Mouse (Mus musculus) megakaryocyte-erythroid progenitor cell, adult 5-6 weeks (primary cell): ENCODE results near the gene Zc3hav1. TPM values are rescaled to one million over a fixed set of nuclear protein-coding genes. Genes with fewer than 3 reads are reported as not detected.

Experiments
- ATAC-seq: replicated peaks from 2 replicates; pipeline ENCODE4 v1.8.0; 2016; ENCODE audit warnings: mild to moderate bottlenecking, inconsistent platforms; ENCODE audit not compliant: severe bottlenecking, poor library complexity, low FRiP score, low TSS enrichment
- total RNA-seq, 2 experiments: library from RNA; stranded (forward) in 1 of 2; stranded (reverse) in 1 of 2; fragments of 200-1000, 215-1000 nt in 1 of 2; fragments of >200 nt in 1 of 2; fragmentation: Nextera tagmentation in 1 of 2; gene quantifications; 2 replicates each; pipeline ENCODE4 v1.2.3; 2014 to 2017

Gene Zc3hav1
- total RNA-seq, 2 experiments from 2014 or later, result 64.0 to 71.4 TPM

GRCm38 (mm10) chr6:38354723-38355353, 435 bp upstream of the Zc3hav1 start:
- no peak for ATAC-seq

DNA sequence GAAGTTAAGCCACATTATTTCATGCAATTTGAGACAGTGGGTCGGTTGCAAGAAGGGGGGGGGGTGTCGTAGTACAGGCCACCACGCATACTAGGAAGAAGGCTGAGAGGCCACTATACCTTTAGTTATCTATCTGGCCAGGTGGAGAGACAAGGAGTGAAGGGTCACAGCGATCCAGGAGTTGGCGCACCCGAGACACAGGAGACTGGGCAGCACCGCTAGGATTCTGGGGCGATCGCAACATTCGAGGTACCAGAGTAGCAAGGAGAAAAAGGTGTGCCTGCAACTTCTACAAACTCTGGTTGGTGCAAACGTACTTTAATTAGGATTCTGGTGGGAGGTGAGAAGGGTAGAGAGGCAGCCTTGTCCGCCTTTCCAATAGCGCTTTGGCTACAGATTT, 1.2 kb downstream of the Zc3hav1 start:
- no peak for ATAC-seq

DNA sequence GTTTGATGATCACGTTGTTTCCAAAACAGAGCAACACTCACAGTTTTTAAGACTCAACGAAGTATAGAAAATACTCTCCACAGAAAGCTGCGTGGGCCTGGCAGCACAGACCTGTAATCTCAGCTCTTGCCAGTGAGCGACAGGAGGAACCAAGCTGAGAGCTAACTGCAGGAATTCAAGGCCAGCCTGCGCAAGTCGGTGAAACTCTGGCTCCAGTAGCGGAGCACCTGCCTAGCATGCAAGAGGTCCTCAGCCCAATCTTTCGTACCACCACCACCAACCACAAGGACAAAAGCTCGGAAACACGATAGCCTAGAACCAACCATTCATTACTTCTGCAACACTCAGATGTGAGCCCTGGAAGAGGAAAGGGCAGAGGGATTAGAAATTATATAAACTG, 2.0 kb downstream of the Zc3hav1 start:
- ATAC-seq, result no peak; the same call in 1 of the 2 replicates

DNA sequence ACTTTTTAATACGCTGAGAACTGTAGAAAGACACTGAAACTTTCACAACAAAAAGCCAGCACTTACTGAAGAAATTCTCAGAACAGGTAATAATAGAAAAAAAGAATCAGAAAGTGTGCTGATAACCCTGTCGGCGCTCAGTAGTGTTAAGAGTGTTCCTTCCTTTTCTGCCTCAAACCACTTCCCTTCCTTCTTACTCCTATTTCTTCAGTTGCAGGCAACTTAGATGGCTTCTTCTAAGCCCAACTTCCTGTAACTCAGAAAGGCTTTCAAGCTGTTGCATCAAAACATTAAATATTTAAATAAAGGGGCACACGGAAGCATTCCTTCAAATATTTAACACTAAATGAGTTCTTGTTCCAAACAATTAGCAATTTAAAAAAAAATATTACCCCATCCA, 2.5 kb downstream of the Zc3hav1 start:
- no peak for ATAC-seq

DNA sequence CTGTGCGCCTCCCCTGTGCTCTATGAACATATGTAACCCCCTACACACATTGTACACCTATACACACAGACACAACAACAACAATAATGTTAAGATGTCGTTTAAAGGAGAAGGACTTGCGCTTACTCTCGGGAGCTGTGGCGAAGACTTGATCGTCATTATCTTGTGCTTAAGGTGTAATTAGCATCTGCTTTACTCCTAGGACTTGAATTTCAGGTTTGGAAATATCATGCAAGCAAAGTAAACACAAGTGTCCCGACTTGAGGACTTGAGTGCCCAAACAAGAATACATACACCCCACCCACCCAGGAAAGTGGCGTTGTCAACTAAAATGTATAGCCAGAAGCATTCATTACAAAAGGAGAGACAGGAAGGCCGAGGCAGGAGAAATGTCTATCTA, 4.6 kb downstream of the Zc3hav1 start:
- ATAC-seq, result no peak

DNA sequence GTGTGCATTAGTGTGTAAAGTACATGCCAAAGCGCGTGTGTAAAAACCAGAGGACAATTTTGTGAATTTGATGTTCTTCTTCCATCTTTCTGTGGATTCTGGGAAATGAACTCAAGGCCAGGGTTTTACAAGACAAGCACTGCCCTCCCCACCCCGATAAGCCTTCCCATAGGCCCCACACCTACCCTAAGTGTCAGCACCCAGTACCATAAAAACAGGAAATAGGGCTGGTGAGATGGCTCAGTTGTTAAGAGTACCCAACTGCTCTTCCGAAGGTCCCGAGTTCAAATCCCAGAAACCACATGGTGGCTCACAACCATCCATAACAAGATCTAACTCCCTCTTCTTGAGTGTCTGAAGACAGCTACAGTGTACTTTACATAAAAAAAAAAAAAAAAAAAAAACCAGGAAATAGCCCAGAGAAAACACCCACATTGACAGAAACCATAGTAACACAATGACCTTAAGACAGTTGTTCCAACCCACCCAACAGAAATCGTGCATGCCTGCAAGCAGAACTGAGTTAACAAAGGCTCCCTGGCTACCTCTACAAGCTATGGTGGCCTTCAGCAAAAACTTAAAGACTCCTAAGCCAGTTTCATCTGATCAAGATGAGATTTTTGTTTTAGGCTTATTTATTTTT, 5.5 kb downstream of the Zc3hav1 start:
- ATAC-seq, result no peak

DNA sequence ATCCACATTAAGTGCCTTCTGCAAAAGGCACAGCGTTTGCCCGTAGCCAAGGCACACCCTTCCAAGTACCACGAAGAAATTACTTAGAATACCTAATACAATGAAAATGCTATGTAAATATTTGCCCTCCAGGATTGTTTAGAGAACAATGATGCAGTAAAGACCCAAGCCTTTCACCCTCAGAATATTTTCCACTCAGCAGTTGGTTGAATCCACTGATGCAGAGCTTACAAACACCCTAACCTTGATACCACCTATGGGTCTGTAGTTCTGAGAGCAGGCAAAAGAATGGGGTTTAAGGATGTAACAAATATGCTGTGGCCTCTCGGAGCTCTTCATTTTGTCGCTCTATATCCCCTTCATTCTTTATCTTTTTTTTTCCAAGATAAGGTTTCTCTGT, 6.5 kb downstream of the Zc3hav1 start:
- ATAC-seq, result no peak

- peak; percentile 72 for ATAC-seq
Measured at GRCm38 (mm10) chr6:38345796-38346195, 8.6 kb downstream of the Zc3hav1 start.

- ATAC-seq, result no peak
Measured at GRCm38 (mm10) chr6:38344006-38344670, 10.3 kb downstream of the Zc3hav1 start.

DNA sequence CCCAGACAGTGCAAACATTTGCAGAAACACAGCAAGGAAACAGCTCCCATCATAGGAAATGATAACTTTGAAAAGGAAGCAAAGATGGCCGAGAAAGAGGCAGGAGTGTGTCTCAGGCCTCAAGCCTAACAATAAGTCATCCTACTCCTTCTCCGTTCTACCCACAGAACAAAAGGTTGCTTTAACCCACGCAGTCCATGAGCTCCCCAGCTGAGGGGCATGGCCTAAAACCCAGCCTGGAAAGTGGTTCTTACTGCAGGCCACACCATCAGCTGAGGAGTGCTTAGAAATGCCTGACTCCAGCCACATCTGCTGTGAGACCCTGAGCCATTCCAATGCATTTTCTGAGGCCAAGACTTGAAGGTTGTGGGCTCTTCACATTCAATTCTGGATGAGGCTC, 10.8 kb downstream of the Zc3hav1 start:
- no peak for ATAC-seq

DNA sequence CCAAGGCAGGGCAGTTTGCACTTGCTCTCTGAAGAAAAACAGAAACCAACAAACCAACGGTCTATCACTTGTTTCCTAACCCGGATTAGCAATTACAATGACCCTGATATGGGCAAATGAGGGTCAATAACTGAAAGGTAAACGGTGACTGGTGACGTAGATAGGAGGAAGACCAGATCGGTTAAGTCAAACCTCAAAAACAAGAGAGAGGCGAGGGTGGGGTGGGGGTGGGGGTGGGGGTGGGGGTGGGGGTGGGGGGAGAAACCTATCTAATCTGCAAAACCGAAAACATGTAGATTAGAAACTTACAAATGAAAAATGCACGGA, 11.8 kb downstream of the Zc3hav1 start:
- no peak for ATAC-seq

- peak; percentile 82 for ATAC-seq
Measured at GRCm38 (mm10) chr6:38341751-38342665, 12.4 kb downstream of the Zc3hav1 start.

- no peak for ATAC-seq
Measured at GRCm38 (mm10) chr6:38339078-38339477, 15.3 kb downstream of the Zc3hav1 start.

DNA sequence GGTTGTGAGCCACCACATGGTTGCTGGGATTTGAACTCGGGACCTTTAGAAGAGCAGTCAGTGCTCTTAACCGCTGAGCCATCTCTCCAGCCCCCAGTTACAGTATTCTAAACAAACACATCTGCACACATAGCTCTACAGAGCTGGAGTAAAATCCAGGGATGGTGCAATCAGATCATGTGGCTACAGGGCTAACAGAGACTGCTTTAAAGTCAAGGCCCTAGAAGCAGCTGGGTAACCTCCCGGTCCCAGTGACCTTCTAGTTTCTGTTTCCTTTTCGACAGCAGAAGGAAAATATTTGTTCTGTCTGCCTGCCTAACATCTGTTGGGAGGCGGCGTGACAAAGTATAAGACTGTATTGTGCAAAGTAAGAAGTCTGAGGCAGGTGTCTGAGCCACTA, 16.5 kb downstream of the Zc3hav1 start:
- ATAC-seq, result no peak

DNA sequence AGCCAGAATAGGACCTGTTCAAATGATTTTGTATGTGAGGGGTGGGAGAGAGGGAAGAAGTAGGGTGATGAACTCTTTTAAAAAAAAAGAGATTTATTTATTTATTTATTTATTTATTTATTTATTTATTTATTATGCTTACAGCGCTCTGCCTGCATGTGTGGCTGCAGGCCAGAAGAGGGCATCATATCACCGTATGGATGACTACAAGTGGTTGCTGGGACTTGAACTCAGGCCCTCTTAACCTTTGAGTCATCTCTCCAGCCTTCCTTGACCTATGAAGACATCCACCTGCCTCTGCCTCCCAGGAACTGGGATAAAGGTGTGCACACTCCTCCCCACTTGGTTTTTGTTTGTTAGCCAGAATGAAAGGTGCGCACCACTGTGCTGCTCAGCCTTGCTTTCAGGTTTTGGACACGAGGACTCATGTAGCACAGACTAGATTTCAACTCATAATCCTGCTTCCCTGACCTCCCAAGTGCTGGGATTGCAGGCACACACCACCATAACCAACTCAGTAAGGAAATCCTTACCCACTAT, 17.2 kb downstream of the Zc3hav1 start:
- no peak for ATAC-seq

- no peak for ATAC-seq
Measured at GRCm38 (mm10) chr6:38335264-38335663, 19.1 kb downstream of the Zc3hav1 start.

GRCm38 (mm10) chr6:38326596-38326995, 27.8 kb downstream of the Zc3hav1 start:
- peak; percentile 64 for ATAC-seq

- no peak for ATAC-seq
Measured at GRCm38 (mm10) chr6:38320621-38321020, 33.8 kb downstream of the Zc3hav1 start.

DNA sequence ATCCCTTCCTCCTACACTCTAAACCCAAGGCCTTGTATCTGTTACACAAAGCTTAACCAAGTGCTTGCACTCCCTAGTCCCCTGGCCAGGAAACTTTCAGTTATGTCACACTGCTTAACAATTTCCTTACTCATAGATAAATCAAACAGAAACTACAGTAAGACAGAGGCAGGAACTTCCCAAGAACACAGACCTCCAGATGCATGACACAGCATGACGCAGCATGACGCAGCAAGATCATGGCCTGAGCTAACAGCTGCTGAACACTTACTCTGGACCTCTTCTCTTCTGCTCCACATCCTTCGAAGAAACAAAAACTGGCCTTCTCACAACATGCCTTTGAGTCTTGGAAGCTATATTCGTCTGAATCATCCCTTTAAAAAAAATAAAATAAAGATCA, 38.4 kb downstream of the Zc3hav1 start:
- ATAC-seq, result no peak

DNA sequence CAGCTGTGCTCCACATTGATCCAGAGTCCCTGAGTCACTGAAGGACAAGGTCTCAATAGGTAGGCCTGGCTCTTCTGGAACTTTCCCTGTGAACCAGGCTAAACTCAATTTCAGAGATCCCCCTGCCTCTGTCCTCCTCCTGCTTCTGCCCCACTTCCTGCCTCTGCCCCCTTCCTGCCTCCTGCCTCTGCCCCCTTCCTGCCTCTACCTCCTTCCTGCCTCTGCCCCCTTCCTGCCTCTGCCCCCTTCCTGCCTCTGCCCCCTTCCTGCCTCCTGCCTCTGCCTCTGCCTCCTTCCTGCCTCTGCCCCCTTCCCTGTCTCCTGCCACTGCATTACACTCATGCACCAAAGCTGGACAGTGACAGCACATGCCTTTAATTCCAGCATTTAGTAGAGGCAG, 44.7 kb downstream of the Zc3hav1 start:
- no peak for ATAC-seq
